Mouse (Mus musculus): Measurements from ENCODE around the gene Cnnm4.

Gene Cnnm4

GRCm38 (mm10) chr1:36493299-36493698, 21.9 kb downstream of the Cnnm4 start:
- H3K27me3 ChIP-seq (ENCODE audit: insufficient read depth, low read length): no peaks in the 10 kb centered on the region
- TF ChIP-seq CTCF (conservative IDR thresholded peaks at IDR 0.05; ENCODE audit: low read length): no peak
- TF ChIP-seq NANOG (IDR thresholded peaks at IDR 0.05; ENCODE audit: borderline replicate concordance, low read length): no peak
- TF ChIP-seq POU5F1 (IDR thresholded peaks at IDR 0.05; ENCODE audit: borderline replicate concordance, low read length): no peak
- peaks cover 10% of the 10 kb centered on the region for H3K4me1 ChIP-seq (replicated peaks; ENCODE audit: low read depth, low read length)
- no peak overlapping the region for H3K4me3 ChIP-seq (replicated peaks; ENCODE audit: low read length)
- no peaks in the 10 kb centered on the region for H3K36me3 ChIP-seq (ENCODE audit: insufficient read depth, low read length)
- H3K9me3 ChIP-seq (ENCODE audit: low read length): no peaks in the 10 kb centered on the region

GRCm38 (mm10) chr1:36496719-36497118, 25.3 kb downstream of the Cnnm4 start:
- Histone ChIP-seq H3K27me3 (ENCODE audit: insufficient read depth, low read length) (no peaks in the 10 kb centered on the region), H3K36me3 (ENCODE audit: insufficient read depth, low read length) (no peaks in the 10 kb centered on the region), H3K9me3 (ENCODE audit: low read length) (no peaks in the 10 kb centered on the region), H3K4me1 (replicated peaks; ENCODE audit: low read depth, low read length) (peaks cover 22% of the 10 kb centered on the region), H3K4me3 (replicated peaks; ENCODE audit: low read length) (no peak overlapping the region)
- TF ChIP-seq NANOG (IDR thresholded peaks at IDR 0.05; ENCODE audit: borderline replicate concordance, low read length) (no peak), CTCF (conservative IDR thresholded peaks at IDR 0.05; ENCODE audit: low read length) (0 out of 2 replicates have a peak, but pooled peaks have one; percentile 9)

GRCm38 (mm10) chr1:36497312-36497711, 25.9 kb downstream of the Cnnm4 start:
- no peaks in the 10 kb centered on the region for H3K36me3 ChIP-seq (ENCODE audit: insufficient read depth, low read length)
- TF ChIP-seq CTCF (conservative IDR thresholded peaks at IDR 0.05; ENCODE audit: low read length) (no peak), NANOG (IDR thresholded peaks at IDR 0.05; ENCODE audit: borderline replicate concordance, low read length) (no peak), POU5F1 (IDR thresholded peaks at IDR 0.05; ENCODE audit: borderline replicate concordance, low read length) (no peak)

GRCm38 (mm10) chr1:36501261-36501660, 29.8 kb downstream of the Cnnm4 start:
- Histone ChIP-seq H3K4me3 (replicated peaks; ENCODE audit: low read length) (no peak overlapping the region), H3K27me3 (ENCODE audit: insufficient read depth, low read length) (no peaks in the 10 kb centered on the region), H3K4me1 (replicated peaks; ENCODE audit: low read depth, low read length) (peaks cover 25% of the 10 kb centered on the region), H3K36me3 (ENCODE audit: insufficient read depth, low read length) (peaks cover 2% of the 10 kb centered on the region; the same call in 1 of the 2 replicates), H3K9me3 (ENCODE audit: low read length) (no peaks in the 10 kb centered on the region)
- TF ChIP-seq NANOG (IDR thresholded peaks at IDR 0.05; ENCODE audit: borderline replicate concordance, low read length): no peak
- TF ChIP-seq CTCF (conservative IDR thresholded peaks at IDR 0.05; ENCODE audit: low read length): peak; percentile 99

More at GRCm38 (mm10) chr1:36497312-36497711, 25.9 kb downstream of the Cnnm4 start:
- Histone ChIP-seq H3K9me3 (ENCODE audit: low read length) (no peaks in the 10 kb centered on the region), H3K4me3 (replicated peaks; ENCODE audit: low read length) (no peak overlapping the region), H3K4me1 (replicated peaks; ENCODE audit: low read depth, low read length) (peaks cover 20% of the 10 kb centered on the region), H3K27me3 (ENCODE audit: insufficient read depth, low read length) (no peaks in the 10 kb centered on the region)

- Histone ChIP-seq H3K4me3 (replicated peaks; ENCODE audit: low read length) (no peak overlapping the region), H3K9me3 (ENCODE audit: low read length) (no peaks in the 10 kb centered on the region), H3K27me3 (ENCODE audit: insufficient read depth, low read length) (no peaks in the 10 kb centered on the region), H3K4me1 (replicated peaks; ENCODE audit: low read depth, low read length) (peaks cover 35% of the 10 kb centered on the region), H3K36me3 (ENCODE audit: insufficient read depth, low read length) (no peaks in the 10 kb centered on the region)
- no peak for TF ChIP-seq NANOG (IDR thresholded peaks at IDR 0.05; ENCODE audit: borderline replicate concordance, low read length)
- no peak for TF ChIP-seq POU5F1 (IDR thresholded peaks at IDR 0.05; ENCODE audit: borderline replicate concordance, low read length)
- no peak for TF ChIP-seq CTCF (conservative IDR thresholded peaks at IDR 0.05; ENCODE audit: low read length)
Measured at GRCm38 (mm10) chr1:36508238-36508637, 36.8 kb downstream of the Cnnm4 start.

- Histone ChIP-seq H3K4me3 (replicated peaks; ENCODE audit: low read length) (peak within 1 kb of the TSS; percentile 98), H3K36me3 (ENCODE audit: insufficient read depth, low read length) (peaks cover 27% of the 10 kb centered on the region), H3K4me1 (replicated peaks; ENCODE audit: low read depth, low read length) (peaks cover 51% of the 10 kb centered on the region), H3K9me3 (ENCODE audit: low read length) (no peaks in the 10 kb centered on the region), H3K27me3 (ENCODE audit: insufficient read depth, low read length) (no peaks in the 10 kb centered on the region)
- TF ChIP-seq NANOG (IDR thresholded peaks at IDR 0.05; ENCODE audit: borderline replicate concordance, low read length): no peak
- TF ChIP-seq POU5F1 (IDR thresholded peaks at IDR 0.05; ENCODE audit: borderline replicate concordance, low read length): no peak
- TF ChIP-seq CTCF (conservative IDR thresholded peaks at IDR 0.05; ENCODE audit: low read length): peak; percentile 76
Measured at GRCm38 (mm10) chr1:36511289-36512021, 40.0 kb downstream of the Cnnm4 start, which contains the start of gene Cnnm3. Gene Cnnm3, plus strand, starts transcription at chr1:36511867.

- Histone ChIP-seq H3K9me3 (ENCODE audit: low read length) (no peaks in the 10 kb centered on the region), H3K36me3 (ENCODE audit: insufficient read depth, low read length) (peaks cover 35% of the 10 kb centered on the region), H3K4me3 (replicated peaks; ENCODE audit: low read length) (peak overlapping the region; percentile 98), H3K27me3 (ENCODE audit: insufficient read depth, low read length) (no peaks in the 10 kb centered on the region), H3K4me1 (replicated peaks; ENCODE audit: low read depth, low read length) (peaks cover 53% of the 10 kb centered on the region)
- no peak for TF ChIP-seq NANOG (IDR thresholded peaks at IDR 0.05; ENCODE audit: borderline replicate concordance, low read length)
- no peak for TF ChIP-seq POU5F1 (IDR thresholded peaks at IDR 0.05; ENCODE audit: borderline replicate concordance, low read length)
- TF ChIP-seq CTCF (conservative IDR thresholded peaks at IDR 0.05; ENCODE audit: low read length): no peak
Measured at GRCm38 (mm10) chr1:36512089-36512965, 40.9 kb downstream of the Cnnm4 start.

- TF ChIP-seq NANOG (IDR thresholded peaks at IDR 0.05; ENCODE audit: borderline replicate concordance, low read length): no peak
- TF ChIP-seq CTCF (conservative IDR thresholded peaks at IDR 0.05; ENCODE audit: low read length): no peak
- TF ChIP-seq POU5F1 (IDR thresholded peaks at IDR 0.05; ENCODE audit: borderline replicate concordance, low read length): no peak
- Histone ChIP-seq H3K9me3 (ENCODE audit: low read length) (no peaks in the 10 kb centered on the region), H3K4me1 (replicated peaks; ENCODE audit: low read depth, low read length) (peaks cover 52% of the 10 kb centered on the region), H3K4me3 (replicated peaks; ENCODE audit: low read length) (peak overlapping the region; percentile 98), H3K27me3 (ENCODE audit: insufficient read depth, low read length) (no peaks in the 10 kb centered on the region), H3K36me3 (ENCODE audit: insufficient read depth, low read length) (peaks cover 41% of the 10 kb centered on the region)
Measured at GRCm38 (mm10) chr1:36512966-36513280, 41.5 kb downstream of the Cnnm4 start.

Data from E14TG2a.4 (cell line).